Mouse (Mus musculus) small intestine, adult 2 months (tissue): Measurements from ENCODE around the gene 2010111I01Rik. TPM values are rescaled to one million over a fixed set of nuclear protein-coding genes. Genes with fewer than 3 reads are reported as not detected.

ENCODE experiments used
- H3K27ac ChIP-seq: fragments of 200-500 bp; 2 replicates; pipeline ENCODE4 v1.5.1; 2012; ENCODE audit warnings: low read depth, low read length, control low read depth, inconsistent platforms; ENCODE audit not compliant: insufficient read depth
- H3K27me3 ChIP-seq: fragments of 200-500 bp; 2 replicates; pipeline ENCODE4 v1.6.1; 2012; ENCODE audit warnings: mild to moderate bottlenecking, moderate library complexity, low read length, inconsistent platforms; ENCODE audit not compliant: control insufficient read depth, insufficient read depth
- H3K36me3 ChIP-seq: fragments of 200-500 bp; 2 replicates; pipeline ENCODE4 v1.6.1; 2012; ENCODE audit warnings: mild to moderate bottlenecking, low read length, control low read depth, inconsistent platforms; ENCODE audit not compliant: control insufficient read depth, insufficient read depth
- H3K4me1 ChIP-seq: fragments of 200-500 bp; 2 replicates; pipeline ENCODE4 v1.6.1; 2012; ENCODE audit warnings: low read length, inconsistent platforms, mixed read lengths; ENCODE audit not compliant: control insufficient read depth, insufficient read depth, insufficient read length
- H3K4me3 ChIP-seq: fragments of 200-500 bp; 2 replicates; pipeline ENCODE4 v1.5.1; 2012; ENCODE audit warnings: low read depth, mild to moderate bottlenecking, control low read depth, inconsistent platforms, low read length, moderate library complexity
- CTCF ChIP-seq: fragments of 200-500 bp; IDR thresholded peaks from 2 replicates; pipeline ENCODE4 v1.5.1; 2012; ENCODE audit warnings: low read depth, mild to moderate bottlenecking, control low read depth, inconsistent platforms, low read length, moderate library complexity, mixed read lengths; ENCODE audit not compliant: insufficient replicate concordance, insufficient read length; ENCODE audit errors: extremely low read depth
- POLR2A ChIP-seq: fragments of 200-500 bp; IDR thresholded peaks from 2 replicates; pipeline ENCODE4 v1.6.1; 2012; ENCODE audit warnings: low read depth, mild to moderate bottlenecking, control low read depth, inconsistent platforms, low read length, moderate library complexity
- WGBS: fragments of 180-500 bp; shearing (Covaris S2); methylation state at CpG from one replicate; pipeline ENCODE4 v1.1.7; 2018; 5-methylcytosine and 5-hydroxymethylcytosine counted together
- polyA plus RNA-seq: library from polyadenylated mRNA; depleted of rRNA; stranded (reverse); fragments of >200 nt; gene quantifications from 2 replicates; pipeline ENCODE4 v1.2.3, GENCODE M21; 2012

The 2010111I01Rik gene
- polyA plus RNA-seq, 1 experiment: 48.4 TPM

- H3K4me1 ChIP-seq: no peaks in the 10 kb centered on the region
- H3K27ac ChIP-seq: no peak overlapping the region
- 42% methylated on average over 1 of the region's 1 CpGs for WGBS
- no peak overlapping the region for H3K4me3 ChIP-seq
- no peaks in the 10 kb centered on the region for H3K27me3 ChIP-seq
- no peaks in the 10 kb centered on the region for H3K36me3 ChIP-seq
- TF ChIP-seq CTCF (no peak), POLR2A (no peak)
These were observed 65.3 kb downstream of the 2010111I01Rik start for GRCm38 (mm10) chr13:63030023-63030422.

GRCm38 (mm10) chr13:63031244-63031643 lies 66.6 kb downstream of the 2010111I01Rik start:
- Histone ChIP-seq H3K27ac (no peak overlapping the region), H3K36me3 (no peaks in the 10 kb centered on the region), H3K4me1 (no peaks in the 10 kb centered on the region), H3K4me3 (no peak overlapping the region), H3K27me3 (no peaks in the 10 kb centered on the region)
- 83% methylated on average over 1 of the region's 1 CpGs for WGBS
- TF ChIP-seq CTCF (no peak), POLR2A (no peak)

- H3K4me3 ChIP-seq: no peak overlapping the region
- no peaks in the 10 kb centered on the region for H3K27me3 ChIP-seq
- H3K36me3 ChIP-seq: no peaks in the 10 kb centered on the region
- WGBS: 86% methylated on average over 5 of the region's 5 CpGs
- no peak for TF ChIP-seq POLR2A
- no peak for TF ChIP-seq CTCF
- no peak overlapping the region for H3K27ac ChIP-seq
- no peaks in the 10 kb centered on the region for H3K4me1 ChIP-seq
These were observed 67.7 kb downstream of the 2010111I01Rik start for GRCm38 (mm10) chr13:63032304-63032830.

GRCm38 (mm10) chr13:63032958-63033357 lies 68.3 kb downstream of the 2010111I01Rik start:
- no peak for TF ChIP-seq CTCF
- no peak for TF ChIP-seq POLR2A
- H3K27me3 ChIP-seq: no peaks in the 10 kb centered on the region
- H3K4me3 ChIP-seq: no peak overlapping the region
- no peaks in the 10 kb centered on the region for H3K36me3 ChIP-seq
- H3K27ac ChIP-seq: no peak overlapping the region
- WGBS: 85% methylated on average over 8 of the region's 8 CpGs
- H3K4me1 ChIP-seq: no peaks in the 10 kb centered on the region

GRCm38 (mm10) chr13:63033364-63033763 lies 68.7 kb downstream of the 2010111I01Rik start:
- no peaks in the 10 kb centered on the region for H3K27me3 ChIP-seq
- no peaks in the 10 kb centered on the region for H3K36me3 ChIP-seq
- H3K4me1 ChIP-seq: no peaks in the 10 kb centered on the region
- WGBS: 94% methylated on average over 2 of the region's 2 CpGs
- TF ChIP-seq CTCF: no peak
- TF ChIP-seq POLR2A: no peak
- no peak overlapping the region for H3K27ac ChIP-seq
- H3K4me3 ChIP-seq: no peak overlapping the region

DNA sequence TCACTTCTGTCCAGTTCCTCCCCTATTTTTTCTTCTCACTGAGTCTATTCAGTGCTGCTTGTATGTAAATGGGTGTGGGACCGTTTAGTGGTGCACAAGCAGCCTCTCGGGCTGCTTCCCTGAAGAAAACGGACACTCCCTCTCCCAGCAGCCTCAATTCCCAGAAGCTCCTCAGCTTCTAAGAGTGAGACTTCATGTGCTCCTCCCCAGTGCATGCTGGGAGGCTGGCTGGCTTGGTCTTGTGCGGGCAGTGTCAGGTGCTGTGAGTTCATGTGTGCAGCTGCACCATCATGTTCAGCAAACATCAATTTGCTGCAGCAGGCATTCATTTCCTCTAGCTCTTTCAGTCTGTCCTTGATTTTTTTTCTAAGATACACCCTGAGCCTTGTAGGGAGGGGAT lies 70.0 kb downstream of the 2010111I01Rik start:
- Histone ChIP-seq H3K27ac (no peak overlapping the region), H3K4me1 (no peaks in the 10 kb centered on the region), H3K36me3 (no peaks in the 10 kb centered on the region), H3K27me3 (no peaks in the 10 kb centered on the region), H3K4me3 (no peak overlapping the region)
- 55% methylated on average over 4 of the region's 4 CpGs for WGBS
- TF ChIP-seq POLR2A: no peak
- no peak for TF ChIP-seq CTCF

DNA sequence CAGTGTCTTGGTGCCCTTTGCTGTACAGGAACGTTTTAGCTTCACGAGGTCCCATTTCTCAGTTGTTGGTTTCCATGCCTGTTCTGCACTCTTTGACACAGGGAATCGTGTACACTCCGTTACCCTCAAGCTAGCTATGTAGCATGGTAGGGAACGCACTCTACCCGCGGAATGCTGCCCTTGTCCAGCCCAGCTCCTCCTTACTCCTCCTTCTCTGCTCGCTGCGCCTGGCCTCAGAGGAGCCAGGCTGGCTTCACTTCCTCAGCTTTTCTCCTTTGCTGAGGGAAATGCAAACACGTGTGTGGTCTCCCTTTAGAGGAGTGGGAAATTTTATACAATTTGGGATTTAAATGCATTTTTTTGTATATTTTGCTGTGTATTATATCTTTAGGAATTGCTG lies 73.2 kb downstream of the 2010111I01Rik start:
- Histone ChIP-seq H3K4me1 (no peaks in the 10 kb centered on the region), H3K36me3 (no peaks in the 10 kb centered on the region), H3K27ac (no peak overlapping the region), H3K4me3 (no peak overlapping the region), H3K27me3 (no peaks in the 10 kb centered on the region)
- 72% methylated on average over 10 of the region's 10 CpGs for WGBS
- TF ChIP-seq CTCF (no peak), POLR2A (no peak)
